Mouse (Mus musculus): ENCODE data around the gene Gins1.
"Not testable (repeated sequence)": the region's sequence is repeated elsewhere in the genome, so short reads cannot be mapped to it uniquely, and the experiment has no call there.

- TF ChIP-seq CTCF (IDR thresholded peaks at IDR 0.05; ENCODE audit: insufficient read depth, low read length); POLR2A (IDR thresholded peaks at IDR 0.05; ENCODE audit: borderline replicate concordance, extremely low read depth, low read depth, low read length): not testable (repeated sequence)
These were observed 42.1 kb downstream of the Gins1 start for GRCm38 (mm10) chr2:150947341-150947740.
